Mouse (Mus musculus): ENCODE measurements around the gene Tarbp1. TPM values are rescaled to one million over a fixed set of nuclear protein-coding genes. Genes with fewer than 3 reads are reported as not detected.

Tarbp1 gene
- 1 to 10 TPM; 4.9 to 5.6 TPM for total RNA-seq (2021)
- long read RNA-seq, experiment 1, full-length matches to known transcripts: 1 of 3 reads
- long read RNA-seq, experiment 1, partial matches to known transcripts: 1 of 3 reads
- long read RNA-seq, experiment 1, other reads (novel, unspliced or antisense): 1 of 3 reads
- long read RNA-seq, experiment 2, full-length matches to known transcripts: 3 of 5 reads
- long read RNA-seq, experiment 2, partial matches to known transcripts: 0 of 5 reads
- long read RNA-seq, experiment 2, other reads (novel, unspliced or antisense): 2 of 5 reads

DNA sequence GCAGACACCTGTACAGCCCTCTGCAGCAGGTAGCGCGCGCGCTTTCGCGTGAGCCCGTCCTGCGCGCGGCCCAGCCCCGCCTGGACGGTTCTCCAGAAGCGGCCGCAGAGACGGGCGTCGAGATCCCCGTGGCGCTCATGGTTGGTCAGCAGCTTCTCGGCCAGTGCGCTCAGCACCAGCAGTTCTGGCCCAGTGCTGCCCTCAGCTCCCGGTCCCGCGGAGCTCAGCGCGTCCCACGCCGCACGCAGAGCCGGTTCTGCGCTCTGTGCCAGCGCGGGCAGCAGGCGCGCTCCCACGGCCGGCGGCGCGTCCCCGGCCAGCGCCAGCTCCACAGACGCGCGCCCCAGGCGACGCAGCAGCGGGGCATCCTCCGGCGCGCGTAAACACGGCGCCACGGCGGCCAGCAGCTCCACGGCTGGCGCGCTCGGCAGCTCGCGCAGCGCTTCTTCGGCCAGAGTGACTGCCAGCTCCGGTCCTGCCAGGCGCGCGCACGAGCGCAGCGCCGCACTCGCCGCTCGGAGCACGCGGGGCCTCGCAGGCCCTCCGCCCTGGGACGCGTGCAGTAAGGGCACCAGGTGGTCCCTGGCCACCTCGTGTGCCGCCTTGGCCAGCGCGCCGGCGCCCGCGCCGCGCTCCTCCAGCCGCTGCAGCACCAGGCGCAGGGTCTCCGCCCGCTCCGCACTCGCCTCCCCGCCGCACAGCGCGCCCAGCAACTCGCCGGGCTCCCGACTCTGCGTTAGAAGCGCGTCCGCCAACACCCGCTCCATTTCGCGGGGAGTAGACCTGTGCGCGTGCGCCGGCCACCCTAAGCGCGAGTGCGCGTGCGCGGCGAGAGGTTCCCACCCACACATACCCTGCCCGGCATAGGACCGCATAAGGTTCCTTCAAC lies at the start of gene Tarbp1:
Gene Tarbp1 (minus strand): TSS at position 767 of the 889 bp plus-strand sequence.
- peak; percentile 90 for DNase-seq

DNA sequence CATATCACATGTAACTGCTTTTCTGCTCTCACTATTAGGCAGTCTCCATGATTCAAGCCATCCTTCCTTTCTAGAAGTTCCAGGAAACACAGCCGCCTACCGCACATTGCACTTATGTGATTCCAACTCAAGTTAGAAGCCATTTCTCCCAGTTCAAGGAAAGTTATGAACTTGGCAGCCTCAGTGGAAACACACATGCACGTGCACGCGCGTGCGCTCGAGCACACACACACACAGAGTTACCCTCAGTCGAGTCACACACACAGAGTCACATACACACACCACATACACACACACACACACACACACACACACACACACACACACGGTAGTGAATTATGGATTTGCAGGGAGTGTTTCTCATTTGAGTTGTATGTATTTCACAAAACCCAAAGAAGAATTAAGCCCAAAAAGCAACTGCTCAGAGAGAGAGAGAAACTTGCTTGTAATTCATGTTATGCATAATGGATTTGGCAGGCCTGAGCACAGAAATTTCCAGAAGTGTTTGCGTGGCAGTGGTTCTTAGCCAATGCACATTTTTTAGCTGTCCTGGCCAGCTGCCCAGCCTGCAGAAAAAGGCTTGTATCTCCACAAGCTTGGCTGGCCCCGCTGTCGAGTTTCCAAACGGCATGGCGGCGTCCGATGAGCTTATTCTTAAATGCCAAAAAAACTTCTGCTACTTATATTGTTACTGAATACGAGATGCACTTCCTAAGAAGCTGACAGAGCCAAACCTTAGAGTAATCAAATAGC lies 49.5 kb upstream of the Tarbp1 start:
- DNase-seq: peak; percentile 89
- intact Hi-C loops (cut with DNase I; ENCODE audit: low total_unique reads): no loop called here

More for the DNA sequence above, at the start of gene Tarbp1:
- intact Hi-C loops (cut with DNase I; ENCODE audit: low total_unique reads): no loop called here

DNA sequence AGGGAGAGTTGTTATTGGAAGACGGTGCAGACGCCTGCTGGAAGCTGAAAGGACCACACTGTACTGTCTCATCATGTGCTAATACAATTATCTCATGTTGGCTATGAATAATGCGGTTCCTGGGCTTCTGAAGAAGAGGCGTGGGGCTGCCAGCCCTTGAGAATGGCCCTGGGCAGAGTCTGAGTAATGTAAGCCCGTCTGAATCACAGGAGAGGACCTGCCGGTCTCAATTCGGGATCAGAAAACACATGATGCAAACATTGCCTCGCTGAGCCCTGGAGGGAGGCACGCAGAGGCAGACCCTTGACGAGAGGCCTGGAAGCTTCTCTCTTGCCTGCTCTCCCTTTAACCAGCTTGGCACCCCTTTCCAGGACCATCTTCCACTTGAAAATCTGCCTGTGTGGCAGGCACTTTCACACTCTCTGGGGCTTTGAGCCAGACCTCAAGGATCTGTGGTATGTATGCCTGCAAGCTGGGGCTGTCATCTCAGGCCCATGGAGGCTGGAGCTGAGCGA lies 48.3 kb upstream of the Tarbp1 start:
- intact Hi-C loops (cut with DNase I; ENCODE audit: low total_unique reads): no loop called here
- peak; percentile 48 for DNase-seq

DNA sequence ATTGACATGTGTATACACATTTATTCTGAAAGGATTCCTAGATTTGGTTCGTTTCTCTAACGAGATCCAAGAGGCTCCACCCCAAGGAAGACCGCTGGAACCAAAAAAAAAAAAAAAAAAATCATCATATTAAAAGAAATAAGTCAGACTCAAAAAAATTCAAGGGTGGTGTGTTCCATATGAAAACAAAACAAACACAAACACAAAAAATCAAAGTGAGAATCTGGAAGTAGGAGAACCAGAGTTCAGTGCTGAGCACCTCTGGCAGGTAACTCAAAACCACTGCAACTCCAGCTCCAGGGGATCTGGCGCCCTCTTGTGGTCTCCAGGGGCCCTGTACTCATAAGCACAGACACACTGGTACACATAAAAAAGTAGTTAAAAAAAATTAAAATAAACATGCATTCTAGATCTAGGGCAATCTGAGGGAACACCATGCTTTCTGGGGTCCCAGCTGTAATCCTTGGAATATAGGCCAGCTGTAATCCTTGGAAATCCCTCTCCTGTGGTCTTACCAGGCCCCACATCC lies 44.6 kb upstream of the Tarbp1 start:
- DNase-seq: no peak
- intact Hi-C loops (cut with DNase I; ENCODE audit: low total_unique reads): no loop called here

DNA sequence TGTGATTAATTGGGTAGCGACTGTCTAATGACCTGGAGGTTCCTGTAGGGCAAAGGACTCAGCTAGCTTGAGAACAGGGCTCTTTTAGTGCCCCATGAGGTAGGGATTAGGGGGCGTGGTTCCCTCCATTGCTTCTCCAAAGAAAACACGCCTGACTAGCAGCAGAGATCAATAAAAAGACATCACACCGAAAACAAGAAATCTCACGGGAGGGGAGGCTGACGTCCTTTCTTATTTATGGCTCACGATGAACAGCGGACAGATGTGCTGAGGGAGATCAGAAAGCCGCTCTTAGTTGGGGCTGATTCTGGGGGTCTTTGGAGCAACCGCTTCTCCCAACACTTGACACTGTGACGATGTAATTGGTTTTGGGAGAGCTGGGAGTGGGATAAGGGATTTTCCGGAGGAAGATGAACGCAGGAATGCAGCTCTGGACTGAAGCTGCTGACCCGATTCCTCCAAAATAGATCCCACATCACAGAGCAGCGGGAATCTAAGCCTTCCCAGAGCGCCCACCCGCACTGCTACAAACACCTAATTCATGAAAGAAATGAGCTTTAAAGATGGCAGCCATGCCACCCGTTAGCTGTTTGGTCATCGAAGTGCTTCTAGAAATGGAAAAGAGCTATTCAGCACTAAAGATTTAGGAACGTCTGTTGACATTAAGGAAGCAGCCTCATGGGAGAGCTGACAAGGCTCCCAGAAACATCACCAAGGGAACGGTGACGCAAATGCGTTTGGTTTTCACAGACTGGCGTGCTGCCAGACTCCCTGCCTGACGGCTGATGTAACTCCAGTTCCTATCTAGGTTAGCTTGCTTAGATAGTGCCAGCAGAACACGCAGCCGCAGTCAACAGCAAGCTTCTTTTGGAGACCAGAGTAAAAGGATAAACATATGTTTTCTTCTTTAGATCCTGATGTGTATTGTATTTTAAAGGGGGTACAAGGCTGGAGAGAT lies 42.0 kb upstream of the Tarbp1 start:
- intact Hi-C loops (cut with DNase I; ENCODE audit: low total_unique reads): no loop called here
- peak; percentile 92 for DNase-seq

DNA sequence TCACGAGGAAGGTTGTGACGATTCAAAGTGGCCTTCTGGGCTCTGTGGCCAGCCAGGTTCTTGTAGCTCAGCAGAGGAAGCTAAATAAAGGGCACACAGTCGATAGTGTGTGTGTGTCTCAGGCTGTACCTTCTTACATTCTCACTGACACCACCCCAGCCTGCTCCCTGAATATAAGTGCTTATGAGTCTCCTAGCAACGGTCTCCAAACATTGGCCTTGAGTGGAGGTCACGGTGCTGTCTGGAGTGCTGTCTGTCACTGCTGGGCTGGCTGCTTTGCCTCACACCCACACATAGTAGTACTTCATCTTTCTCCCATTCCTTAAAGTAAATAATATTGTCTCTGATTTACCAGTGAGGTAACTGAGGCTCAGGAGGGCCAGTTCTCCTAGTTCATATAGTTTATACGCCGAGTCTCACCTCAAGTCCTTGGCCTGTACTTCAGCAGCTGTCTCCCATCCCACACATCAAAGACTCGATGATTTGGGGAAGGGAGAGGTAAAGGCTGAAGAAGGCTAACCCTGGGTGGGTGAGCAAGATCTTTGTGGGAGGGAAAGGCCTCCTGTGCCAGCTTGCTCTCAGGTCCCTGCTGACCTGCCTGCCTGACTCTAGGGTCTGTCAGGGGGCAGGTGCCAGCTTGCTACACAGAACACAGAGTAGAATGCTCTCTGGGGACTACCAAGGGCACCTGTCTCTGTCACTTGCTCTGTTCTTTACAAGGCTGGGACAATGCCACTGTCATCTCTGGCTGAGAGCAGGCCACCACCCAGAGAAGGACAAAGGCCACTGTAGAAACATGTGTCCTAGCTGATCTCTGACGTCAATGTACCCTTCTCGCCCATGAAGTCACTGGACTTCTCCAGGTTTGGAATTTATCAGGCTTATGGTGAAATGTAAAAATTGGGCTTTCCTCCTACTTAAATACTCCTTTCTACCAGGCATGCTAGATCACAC lies 39.4 kb upstream of the Tarbp1 start:
- DNase-seq: no peak
- intact Hi-C loops (cut with DNase I; ENCODE audit: low total_unique reads): no loop called here

DNA sequence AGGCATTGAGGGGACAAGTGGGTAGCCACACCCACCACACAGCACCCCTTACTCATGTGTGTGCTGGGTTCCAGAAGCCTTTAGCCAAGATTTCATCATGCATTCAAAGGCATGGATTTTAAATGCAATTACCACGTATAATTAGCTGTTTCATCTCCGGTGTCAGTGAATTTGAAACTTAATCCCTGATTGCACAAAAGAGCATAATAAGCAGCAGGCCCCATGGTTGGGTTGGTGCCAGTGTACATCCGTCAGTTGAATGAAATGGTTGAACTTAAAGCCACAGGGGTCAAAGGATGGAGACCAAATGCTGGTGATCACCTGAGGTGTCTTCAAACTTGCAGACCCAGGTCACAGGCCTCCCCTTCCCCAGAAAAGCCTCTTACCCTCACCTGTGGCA lies 36.0 kb upstream of the Tarbp1 start:
- intact Hi-C loops (cut with DNase I; ENCODE audit: low total_unique reads): no loop called here
- DNase-seq: no peak

DNA sequence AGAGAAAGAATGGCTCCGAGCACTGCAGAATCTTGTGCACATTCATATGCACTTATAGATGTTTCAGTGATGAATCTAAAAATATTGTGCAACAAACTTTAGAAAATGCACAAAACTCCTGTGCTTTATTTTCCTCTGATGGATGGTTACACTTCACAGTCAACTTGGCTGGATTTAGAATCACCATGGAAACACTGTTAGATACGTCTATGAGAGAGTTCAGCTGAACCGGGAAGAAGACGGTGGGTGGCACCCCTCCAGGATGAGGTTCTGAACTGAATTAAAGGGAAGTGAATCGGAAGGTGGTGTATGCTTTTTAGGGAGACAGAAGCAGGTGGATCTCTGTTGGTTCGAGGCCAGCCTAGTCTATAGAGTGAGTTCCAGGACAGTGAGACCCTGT lies 34.8 kb upstream of the Tarbp1 start:
- intact Hi-C loops (cut with DNase I; ENCODE audit: low total_unique reads): loop anchor here (10.0 kb wide), 1 partner anchor 45 kb away; no protein-coding TSS in a partner anchor
- DNase-seq: no peak

DNA sequence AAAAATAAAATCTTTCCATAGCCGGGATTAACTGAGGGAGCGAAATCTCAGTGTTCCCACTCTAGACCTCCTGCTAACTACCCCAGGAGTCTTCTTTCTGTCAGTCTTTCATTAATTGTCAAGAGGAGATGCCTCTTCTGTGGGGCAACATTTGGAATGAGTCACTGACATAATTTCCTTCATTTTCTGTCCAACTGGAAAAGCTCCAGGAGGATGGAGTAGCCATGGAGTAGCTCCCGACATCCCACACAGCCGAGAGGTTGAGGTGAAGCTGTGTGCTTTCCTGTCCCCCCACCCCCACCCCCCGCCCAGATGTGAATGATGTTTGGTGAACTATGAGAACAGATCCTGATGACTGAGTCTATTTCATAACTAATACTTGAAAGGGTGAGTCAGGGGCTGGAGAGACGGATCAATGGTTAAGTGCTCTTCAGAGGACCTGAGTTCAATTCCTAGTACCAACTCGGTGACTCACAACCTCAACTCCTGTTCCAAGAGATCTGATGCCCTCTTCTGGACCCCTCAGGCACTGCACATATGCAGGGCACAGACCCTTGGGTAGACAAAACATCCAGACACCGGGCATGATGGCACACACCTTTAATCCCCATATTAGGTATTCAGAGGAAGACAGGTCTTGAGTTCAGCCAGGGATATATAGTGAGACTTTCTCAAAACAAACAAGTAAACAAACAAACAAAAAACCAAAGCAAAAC lies 34.2 kb upstream of the Tarbp1 start:
- no peak for DNase-seq
- intact Hi-C loops (cut with DNase I; ENCODE audit: low total_unique reads): loop anchor here (10.0 kb wide), 1 partner anchor 46 kb away; no protein-coding TSS in a partner anchor

DNA sequence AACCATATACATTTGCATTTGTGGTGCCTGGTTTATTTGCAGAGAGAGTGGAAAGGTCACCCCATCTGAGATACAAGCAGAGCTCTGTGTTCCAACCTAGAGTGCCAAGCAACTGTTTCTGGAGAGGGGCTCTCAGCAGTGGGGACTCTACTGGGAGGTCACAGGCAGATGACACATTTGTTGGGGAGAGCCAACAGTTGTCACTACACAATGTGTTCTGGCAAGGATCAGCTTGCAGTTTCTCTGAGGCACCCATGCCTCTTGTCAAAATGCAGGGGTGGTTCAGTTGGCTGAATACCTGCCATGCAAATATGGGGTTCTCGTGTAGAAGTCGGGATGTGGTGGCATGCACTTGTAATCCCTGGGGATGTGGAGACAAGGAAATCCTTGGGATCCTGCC lies 33.4 kb upstream of the Tarbp1 start:
- intact Hi-C loops (cut with DNase I; ENCODE audit: low total_unique reads): loop anchor here (10.0 kb wide), 1 partner anchor 47 kb away; no protein-coding TSS in a partner anchor
- no peak for DNase-seq

DNA sequence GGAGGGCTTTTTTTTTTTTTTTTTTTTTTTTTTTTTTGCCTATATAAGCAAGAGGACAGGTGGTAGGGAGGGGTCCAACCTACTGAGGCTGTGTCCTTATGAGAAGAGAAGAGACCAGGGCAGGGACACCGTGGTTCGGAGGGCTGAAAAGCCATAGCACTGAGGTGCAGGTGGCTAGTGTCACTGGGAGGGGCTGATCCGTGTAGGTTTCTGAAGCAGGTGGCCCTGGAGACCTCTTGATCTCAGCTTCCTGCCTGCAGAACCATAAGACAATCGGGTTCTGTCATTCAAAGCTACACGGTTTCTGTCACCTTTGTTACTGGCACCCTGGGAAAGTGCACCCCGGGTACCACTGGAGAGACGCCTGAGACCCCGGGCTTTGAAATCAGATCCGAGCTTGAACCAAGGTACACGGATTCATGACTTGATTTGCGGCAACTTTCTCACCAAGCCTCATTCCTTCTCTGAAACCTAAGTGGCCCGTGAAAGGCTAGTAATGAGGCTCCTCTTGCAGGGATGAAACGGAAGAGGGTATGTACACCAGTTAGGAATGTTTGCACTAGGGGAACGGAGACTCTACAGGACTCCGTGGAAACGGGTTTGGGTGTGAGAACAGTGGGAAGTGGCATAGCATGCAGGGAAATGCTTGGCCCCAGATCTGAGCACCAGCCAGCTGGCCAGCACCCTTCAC lies 29.8 kb upstream of the Tarbp1 start:
- intact Hi-C loops (cut with DNase I; ENCODE audit: low total_unique reads): loop anchor here (10.0 kb wide), 1 partner anchor 50 kb away; no protein-coding TSS in a partner anchor

DNA sequence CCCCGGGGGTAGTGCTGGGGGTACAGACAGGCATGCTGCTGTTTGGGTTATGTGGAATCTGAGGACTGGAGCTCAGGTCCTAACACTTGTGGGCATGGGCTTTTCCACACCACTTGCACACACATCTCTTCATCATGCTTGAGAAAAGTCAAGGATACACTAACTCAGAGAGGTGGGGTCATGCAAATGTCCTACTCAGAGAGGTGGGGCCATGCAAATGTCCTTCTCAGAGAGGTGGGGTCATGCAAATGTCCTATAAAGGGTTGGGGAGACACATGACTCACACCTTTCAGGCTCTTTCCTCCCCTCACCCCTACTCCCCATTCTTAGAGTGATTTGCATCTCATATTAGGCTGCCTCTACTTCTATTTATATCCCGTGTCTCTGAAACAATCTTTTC lies 27.9 kb upstream of the Tarbp1 start:
- intact Hi-C loops (cut with DNase I; ENCODE audit: low total_unique reads): loop anchor here (10.0 kb wide), 1 partner anchor 52 kb away; no protein-coding TSS in a partner anchor

More for the DNA sequence above, 29.8 kb upstream of the Tarbp1 start:
- DNase-seq: no peak

DNA sequence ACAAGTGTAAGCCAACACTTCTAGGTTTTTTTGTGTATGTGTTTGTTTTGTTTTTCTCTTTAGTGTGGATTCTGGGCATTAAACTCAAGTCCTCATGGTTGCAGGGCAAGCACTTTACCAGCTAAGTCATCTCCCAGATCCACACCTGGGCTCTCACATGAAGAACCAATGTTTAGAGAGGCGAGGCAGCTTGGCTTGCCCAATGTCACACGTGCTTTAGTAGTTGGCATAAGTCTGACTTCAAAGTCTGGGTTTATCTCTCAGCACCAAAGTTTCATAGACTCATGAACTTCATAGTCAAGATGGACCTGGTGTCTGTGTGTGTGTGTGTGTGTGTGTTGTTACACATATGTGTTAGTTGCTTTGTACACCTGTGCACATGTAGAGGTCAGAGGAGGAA lies 24.5 kb upstream of the Tarbp1 start:
- no peak for DNase-seq
- intact Hi-C loops (cut with DNase I; ENCODE audit: low total_unique reads): loop anchor here (5.0 kb wide), 2 partner anchors 238 to 423 kb away; no protein-coding TSS in a partner anchor

More for the DNA sequence above, 27.9 kb upstream of the Tarbp1 start:
- DNase-seq: no peak

DNA sequence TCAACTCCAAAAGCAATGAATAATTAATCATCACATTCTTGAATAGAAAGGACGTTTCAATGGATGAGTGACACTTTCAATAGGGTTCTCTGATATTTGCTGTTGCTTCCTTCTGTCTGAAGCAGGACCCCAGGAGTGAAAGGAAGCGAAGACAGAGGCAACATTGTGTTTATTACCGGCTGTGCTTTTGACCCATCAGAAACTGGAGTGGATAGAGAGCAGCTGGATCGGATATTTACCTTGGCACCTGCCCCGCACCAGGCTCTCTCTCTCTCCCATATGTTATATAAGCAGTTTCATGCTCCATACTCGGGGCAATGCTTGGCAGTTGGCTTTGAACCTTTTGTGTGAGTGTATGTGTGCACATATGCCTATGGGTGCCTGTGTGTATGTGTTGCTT lies 23.6 kb upstream of the Tarbp1 start:
- intact Hi-C loops (cut with DNase I; ENCODE audit: low total_unique reads): loop anchor here (5.0 kb wide), 2 partner anchors 239 to 424 kb away; no protein-coding TSS in a partner anchor
- no peak for DNase-seq

DNA sequence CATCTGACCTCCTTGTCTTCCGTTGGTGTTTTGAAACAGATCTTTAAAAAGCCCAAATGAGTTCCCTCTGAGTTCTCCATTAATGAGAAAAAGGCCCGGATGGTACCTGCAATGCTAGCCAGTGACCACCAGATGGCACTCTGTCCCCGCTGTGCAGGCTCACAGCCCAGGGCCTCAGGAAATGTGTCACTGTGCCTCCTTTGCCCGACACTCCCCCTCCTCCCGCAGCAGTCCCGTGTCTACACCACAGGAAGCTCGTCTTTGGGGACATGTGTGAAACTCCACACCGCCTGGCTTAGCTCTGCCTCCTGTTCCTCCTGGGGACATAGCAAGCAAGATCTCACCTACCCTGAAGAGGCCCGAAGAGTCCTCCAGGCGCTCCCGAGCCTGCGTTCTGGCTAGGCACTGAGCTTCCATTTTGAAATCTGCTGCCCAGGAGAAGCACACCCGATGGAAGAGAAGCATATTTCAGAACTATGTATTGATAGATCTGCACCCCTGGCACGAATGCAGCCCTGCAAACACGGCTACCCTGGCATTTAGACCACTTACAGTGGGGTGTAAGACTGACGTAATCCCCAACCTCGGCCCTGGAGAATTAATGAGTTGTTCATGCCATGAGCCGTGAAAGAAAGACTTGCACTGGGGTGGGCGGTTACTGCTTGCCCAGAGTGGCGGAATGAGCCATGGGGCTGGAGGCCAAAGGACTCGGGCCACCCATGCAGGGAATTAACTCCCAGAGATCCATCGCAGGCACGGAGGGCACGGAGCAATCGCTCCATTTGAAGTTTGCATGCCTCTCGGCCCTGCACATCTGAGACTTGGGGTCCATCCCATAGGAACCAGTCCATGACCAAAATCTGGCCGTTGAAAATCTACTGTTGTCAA lies 22.9 kb upstream of the Tarbp1 start:
- DNase-seq: peak; percentile 89
- intact Hi-C loops (cut with DNase I; ENCODE audit: low total_unique reads): loop anchor here (5.0 kb wide), 2 partner anchors 240 to 425 kb away; no protein-coding TSS in a partner anchor
